Mouse (Mus musculus) urinary bladder, adult 18-20 months (tissue): ENCODE data around the gene Cux2.

ENCODE experiments used
- DNase-seq, 2 experiments: peaks; one replicate each; pipeline ENCODE4 v3.0.0; 2022; ENCODE audit warnings: low spot score in 2 of 2, mixed read lengths in 2 of 2

Gene Cux2

GRCm38 (mm10) chr5:121966940-121967339 is 83.0 kb downstream of the Cux2 start:
- peak; percentile 28 to 39 for DNase-seq

- no peak for DNase-seq
Observed at GRCm38 (mm10) chr5:121962974-121963373, 86.9 kb downstream of the Cux2 start.

GRCm38 (mm10) chr5:121962359-121962758 is 87.5 kb downstream of the Cux2 start:
- DNase-seq, result no peak

GRCm38 (mm10) chr5:121961256-121961655 is 88.6 kb downstream of the Cux2 start:
- DNase-seq, result no peak

- DNase-seq, result no peak
Observed at GRCm38 (mm10) chr5:121959688-121960087, 90.2 kb downstream of the Cux2 start.

- no peak for DNase-seq
Observed at GRCm38 (mm10) chr5:121958551-121958950, 91.4 kb downstream of the Cux2 start.

GRCm38 (mm10) chr5:121955806-121956205 is 94.1 kb downstream of the Cux2 start:
- DNase-seq, result no peak

- no peak for DNase-seq
Observed at GRCm38 (mm10) chr5:121950175-121950574, 99.7 kb downstream of the Cux2 start.

GRCm38 (mm10) chr5:121949050-121949443 is 100.9 kb downstream of the Cux2 start:
- DNase-seq, result no peak

- DNase-seq, result no peak
Observed at GRCm38 (mm10) chr5:121948302-121949049, 101.4 kb downstream of the Cux2 start.

- DNase-seq, result no peak
Observed at GRCm38 (mm10) chr5:121946657-121947245, 103.2 kb downstream of the Cux2 start.

GRCm38 (mm10) chr5:121945819-121946218 is 104.1 kb downstream of the Cux2 start:
- DNase-seq, result peak; percentile 31 to 39

- DNase-seq, result peak in 1 of 2 experiments; percentile 12
Observed at GRCm38 (mm10) chr5:121944021-121944790, 105.7 kb downstream of the Cux2 start.

- DNase-seq, result no peak
Observed at GRCm38 (mm10) chr5:121943472-121943871, 106.4 kb downstream of the Cux2 start.

GRCm38 (mm10) chr5:121938065-121938849 is 111.6 kb downstream of the Cux2 start:
- no peak for DNase-seq

GRCm38 (mm10) chr5:121930261-121930660 is 119.6 kb downstream of the Cux2 start:
- DNase-seq, result no peak

- DNase-seq, result no peak
Observed at GRCm38 (mm10) chr5:121928362-121929000, 121.4 kb downstream of the Cux2 start.

- no peak for DNase-seq
Observed at GRCm38 (mm10) chr5:121926543-121926814, 123.4 kb downstream of the Cux2 start.

GRCm38 (mm10) chr5:121925751-121926542 is 124.0 kb downstream of the Cux2 start:
- no peak for DNase-seq

- no peak for DNase-seq
Observed at GRCm38 (mm10) chr5:121925291-121925690, 124.6 kb downstream of the Cux2 start.

GRCm38 (mm10) chr5:121924423-121924822 is 125.5 kb downstream of the Cux2 start:
- DNase-seq, result no peak
